Comparison of ENCODE assay signal across 9 mouse cellular contexts in the genomic region with DNA sequence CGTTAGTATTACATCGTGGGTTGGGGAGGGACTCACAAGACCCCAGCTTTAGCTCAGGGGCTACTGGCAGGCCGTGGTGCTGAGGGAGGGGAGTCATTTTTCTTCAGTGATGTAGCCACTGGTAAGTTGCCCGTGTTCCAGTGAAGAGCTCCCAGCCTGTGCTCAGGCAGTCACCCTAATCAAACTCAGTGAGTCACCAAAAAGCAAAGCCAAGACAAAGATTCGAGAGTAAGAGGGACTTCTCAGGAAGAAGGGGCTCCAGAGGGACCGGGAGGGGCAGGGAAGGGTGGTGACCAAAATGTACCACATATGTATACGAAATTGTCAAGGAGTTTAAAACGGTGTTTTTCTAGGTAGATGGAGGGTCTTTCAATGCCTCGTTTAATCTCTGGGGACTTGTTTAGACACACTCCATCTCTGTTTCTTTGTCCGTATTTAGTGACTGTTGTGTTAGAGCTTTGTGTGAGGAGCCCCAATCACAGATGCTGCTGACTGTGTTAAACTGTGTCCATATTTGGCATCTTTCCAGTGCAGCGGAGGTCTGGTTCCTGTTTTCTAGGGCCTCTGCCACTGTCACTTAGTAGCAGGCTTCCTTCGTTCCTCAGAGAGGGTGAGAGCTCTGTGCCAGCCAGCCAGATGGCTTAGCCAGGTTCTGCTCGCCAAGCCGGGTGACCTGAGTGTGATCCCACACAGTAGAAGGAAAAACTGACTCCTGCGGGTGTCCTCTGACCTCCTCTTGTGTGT. TPM values are rescaled to one million over a fixed set of nuclear protein-coding genes. Genes with fewer than 3 reads are reported as not detected.
DNase-seq lines count a peak whose midpoint lies in the region; ATAC-seq and TF ChIP-seq lines count a peak whose summit lies in the region.
"Had no signal": no experiment of that assay in that cellular context is flagged by ENCODE, and none has a peak within 500 bp of the region (broad histone marks: within the 10 kb centered on the region; RNA-seq: fewer than 3 reads in every experiment).

No protein-coding gene starts in this region.

- no peak overlapping the region for H3K27ac ChIP-seq in liver, embryonic 14.5 days
- H3K27ac ChIP-seq in stomach, embryonic 15.5 days, result peak overlapping the region; percentile 44; the same call in 1 of the 2 replicates
- H3K27ac ChIP-seq in thymus, adult 2 months (ENCODE audit: control insufficient read depth, insufficient read depth, low read length), result no peak overlapping the region
- H3K27ac ChIP-seq: limb, embryonic 13.5 days had no signal

- no peak for TF ChIP-seq CTCF in liver, embryonic 14.5 days (IDR thresholded peaks at IDR 0.05; ENCODE audit: low read depth)
- no peak for TF ChIP-seq CTCF in thymus, adult 2 months (IDR thresholded peaks at IDR 0.05; ENCODE audit: borderline replicate concordance, control insufficient read depth, extremely low read depth, insufficient read depth, low read length, poor library complexity)

- no peak for TF ChIP-seq POLR2A in thymus, adult 2 months (IDR thresholded peaks at IDR 0.05; ENCODE audit: control insufficient read depth, extremely low read depth, insufficient read depth, low read length, poor library complexity)

- H3K4me3 ChIP-seq in liver, embryonic 14.5 days (ENCODE audit: insufficient read depth in 1 of 2, low read depth in 2 of 2, low read length in 2 of 2), result no peak overlapping the region
- H3K4me3 ChIP-seq in stomach, embryonic 15.5 days (replicated peaks), result no peak overlapping the region
- H3K4me3 ChIP-seq in thymus, adult 2 months (ENCODE audit: control insufficient read depth, insufficient read depth, low read length), result no peak overlapping the region
- H3K4me3 ChIP-seq: limb, embryonic 13.5 days had no signal

- no peak overlapping the region for H3K4me2 ChIP-seq in liver, embryonic 14.5 days (ENCODE audit: low read depth)
- no peak overlapping the region for H3K4me2 ChIP-seq in stomach, embryonic 15.5 days
- H3K4me2 ChIP-seq: limb, embryonic 13.5 days had no signal

- ATAC-seq in liver, embryonic 14.5 days (ENCODE audit: insufficient read depth), result peak; percentile 17; the same call in 1 of the 2 replicates
- no peak for ATAC-seq in stomach, embryonic 15.5 days (ENCODE audit: insufficient read depth, low FRiP score, low read depth)

- H3K27me3 ChIP-seq in liver, embryonic 14.5 days (ENCODE audit: control insufficient read depth, insufficient read depth, low read length), result no peaks in the 10 kb centered on the region
- H3K27me3 ChIP-seq in stomach, embryonic 15.5 days (replicated peaks), result no peaks in the 10 kb centered on the region
- no peaks in the 10 kb centered on the region for H3K27me3 ChIP-seq in thymus, adult 2 months (ENCODE audit: control insufficient read depth, insufficient read depth, low read length)
- H3K27me3 ChIP-seq: limb, embryonic 13.5 days had no signal

- intact Hi-C loops in left cerebral cortex, postnatal 14 days (cut with DNase I), result no loop called here
- intact Hi-C loops in heart, postnatal 10 days (cut with DNase I), result no loop called here

- peaks cover 4 to 7% of the 10 kb centered on the region in 2 experiments; a peak in 3 of 4 replicates for H3K4me1 ChIP-seq in liver, embryonic 14.5 days (replicated peaks; ENCODE audit: control insufficient read depth in 2 of 2, insufficient read depth in 2 of 2, low read length in 1 of 2)
- H3K4me1 ChIP-seq in stomach, embryonic 15.5 days, result no peaks in the 10 kb centered on the region
- no peaks in the 10 kb centered on the region for H3K4me1 ChIP-seq in thymus, adult 2 months (replicated peaks; ENCODE audit: control insufficient read depth, insufficient read depth, low read length)

- no peak for TF ChIP-seq EP300 in liver, embryonic 14.5 days (IDR thresholded peaks at IDR 0.05; ENCODE audit: low read depth)

- no peaks in the 10 kb centered on the region for H3K9me3 ChIP-seq in liver, embryonic 14.5 days (ENCODE audit: control insufficient read depth, low read length)
- no peaks in the 10 kb centered on the region for H3K9me3 ChIP-seq in stomach, embryonic 15.5 days
- H3K9me3 ChIP-seq: limb, embryonic 13.5 days had no signal

- no peak overlapping the region for H3K9ac ChIP-seq in liver, embryonic 14.5 days (replicated peaks)
- no peak overlapping the region for H3K9ac ChIP-seq in stomach, embryonic 15.5 days
- H3K9ac ChIP-seq: limb, embryonic 13.5 days had no signal

- peak; percentile 63 to 66 for DNase-seq in left cerebral cortex, postnatal 14 days (ENCODE audit: low spot score in 2 of 2)
- DNase-seq in left cerebral cortex, adult 11 months (ENCODE audit: low spot score), result no peak
- peak; percentile 62 for DNase-seq in adrenal gland, postnatal 14 days
- peak; percentile 84 to 88 for DNase-seq in cerebellum, postnatal 25 days
- peak; percentile 75 to 79 for DNase-seq in heart, postnatal 10 days
- no peak for DNase-seq in liver, embryonic 14.5 days (ENCODE audit: low read depth in 3 of 3, low spot score in 3 of 3)
- no peak for DNase-seq in thymus, adult 2 months

- WGBS in liver, embryonic 14.5 days (ENCODE audit: insufficient replicate concordance), result 52% methylated on average over 15 of the region's 15 CpGs
- 67% methylated on average over 15 of the region's 15 CpGs for WGBS in stomach, embryonic 15.5 days
- WGBS in thymus, adult 2 months, result 41% methylated on average over 15 of the region's 15 CpGs

- peaks cover 20% of the 10 kb centered on the region for H3K36me3 ChIP-seq in liver, embryonic 14.5 days (replicated peaks; ENCODE audit: control insufficient read depth, insufficient read depth, low read depth)
- H3K36me3 ChIP-seq in stomach, embryonic 15.5 days, result peaks cover 4% of the 10 kb centered on the region; the same call in 1 of the 2 replicates
- no peaks in the 10 kb centered on the region for H3K36me3 ChIP-seq in thymus, adult 2 months (ENCODE audit: control insufficient read depth, insufficient read depth, low read length)

RNA-seq across cellular contexts. Expression of a gene that starts 6.2 kb away (rescaled TPM):
- 10 to 100 TPM; 24.8 to 25.7 TPM for total RNA-seq in left cerebral cortex, postnatal 14 days (2021)
- 11.2 and 13.1 TPM in 2 replicates for total RNA-seq in adrenal gland, postnatal 14 days (2021)
- total RNA-seq in heart, postnatal 10 days (2021), result 1 to 10 TPM; 7.9 to 8.8 TPM
- 4.9 TPM in 2 replicates for polyA plus RNA-seq in liver, embryonic 14.5 days (2012; rRNA removed)
- polyA plus RNA-seq in liver, embryonic 14.5 days (2014; fragmentation: Nextera tagmentation; extraction: Ambion mirVana), result 4.5 and 5.4 TPM in 2 replicates
- 10.4 and 11.3 TPM in 2 replicates for polyA plus RNA-seq in stomach, embryonic 15.5 days (2015; fragmentation: Nextera tagmentation; extraction: Ambion mirVana)
- 10.8 and 11.3 TPM in 2 replicates for polyA plus RNA-seq in thymus, adult 2 months (2012; rRNA removed)

RNA-seq across cellular contexts. Expression of a gene that starts 57.2 kb away (rescaled TPM):
- 100 to 1,000 TPM; 403 TPM for total RNA-seq in left cerebral cortex, postnatal 14 days (2021)
- 343 and 359 TPM in 2 replicates for total RNA-seq in adrenal gland, postnatal 14 days (2021)
- total RNA-seq in heart, postnatal 10 days (2021), result 100 to 1,000 TPM; 314 to 339 TPM
- polyA plus RNA-seq in liver, embryonic 14.5 days (2012; rRNA removed), result 53.9 and 115 TPM in 2 replicates
- 146 and 161 TPM in 2 replicates for polyA plus RNA-seq in liver, embryonic 14.5 days (2014; fragmentation: Nextera tagmentation; extraction: Ambion mirVana)
- 425 and 464 TPM in 2 replicates for polyA plus RNA-seq in stomach, embryonic 15.5 days (2015; fragmentation: Nextera tagmentation; extraction: Ambion mirVana)
- 274 and 275 TPM in 2 replicates for polyA plus RNA-seq in thymus, adult 2 months (2012; rRNA removed)

Comparison
In these comparisons a context has a peak if more than half of its experiments do, and no peak if none do; other contexts are left out.
1. DNase-seq: peak in left cerebral cortex, postnatal 14 days (2 of 2), adrenal gland, postnatal 14 days (single experiment), cerebellum, postnatal 25 days (2 of 2) and heart, postnatal 10 days (2 of 2); none in left cerebral cortex, adult 11 months (single experiment), liver, embryonic 14.5 days (0 of 3) and thymus, adult 2 months (single experiment).